Mouse (Mus musculus) CD4-positive naive resting alpha-beta T cell, adult 76 days (primary cell): ENCODE results near the gene Tmcc1. TPM values are rescaled to one million over a fixed set of nuclear protein-coding genes. Genes with fewer than 3 reads are reported as not detected.

Source experiments
- total RNA-seq: library from RNA; stranded (reverse); gene quantifications from one replicate; pipeline ENCODE4 v1.2.4, GENCODE M21; 2023

Gene Tmcc1
- total RNA-seq, result 50.4 TPM

GRCm38 (mm10) chr6:116193394-116194393 lies at the start of gene Tmcc1:
TSS of gene Tmcc1 (minus strand) at chr6:116193486.

GRCm38 (mm10) chr6:116207729-116208534 lies 14.6 kb upstream of the Tmcc1 start, which contains the start of gene Washc2:
TSS of gene Washc2 (plus strand) at chr6:116208038.

GRCm38 (mm10) chr6:115994877-115995520 lies 198.3 kb downstream of the Tmcc1 start, which contains the start of gene Plxnd1:
TSS of gene Plxnd1 (minus strand) at chr6:115995005.

Other genes starting within 250 kb of the Tmcc1 start
- not detected for gene H1foo, start 248.5 kb downstream of the Tmcc1 start, total RNA-seq
- gene Plxnd1, start 198.5 kb downstream of the Tmcc1 start, total RNA-seq, result 29.4 TPM
- 105 TPM for gene Washc2, start 14.6 kb upstream of the Tmcc1 start, total RNA-seq
- 1.5 TPM for gene Zfand4, start 70.7 kb upstream of the Tmcc1 start, total RNA-seq
- gene March8, start 144.5 kb upstream of the Tmcc1 start, total RNA-seq, result 1.7 TPM